Mouse (Mus musculus) megakaryocyte-erythroid progenitor cell, adult 5 weeks (primary cell): ENCODE measurements around the gene Plekhf1. TPM values are rescaled to one million over a fixed set of nuclear protein-coding genes. Genes with fewer than 3 reads are reported as not detected.

Experiments
- polyA plus RNA-seq: library from polyadenylated mRNA; stranded (reverse); fragments of >175 nt; gene quantifications from 2 replicates; pipeline ENCODE4 v1.2.3, GENCODE M21; 2012

The Plekhf1 gene
- 0.80 and 1.2 TPM in 2 replicates for polyA plus RNA-seq

GRCm38 (mm10) chr7:38227900-38228298 lies at the start of gene Plekhf1:
Plekhf1 (minus strand) TSS chr7:38228016.

GRCm38 (mm10) chr7:38270703-38271510 lies 43.1 kb upstream of the Plekhf1 start, which contains the start of gene Pop4:
Pop4 (minus strand) TSS chr7:38271423.

GRCm38 (mm10) chr7:38182962-38183687 lies 44.7 kb downstream of the Plekhf1 start, which contains the start of gene 1600014C10Rik:
1600014C10Rik (plus strand) TSS chr7:38183217.

Other genes with a start within 250 kb of the Plekhf1 start
- 19.3 and 22.5 TPM in 2 replicates for gene Uri1, start 204.5 kb downstream of the Plekhf1 start, polyA plus RNA-seq
- gene Ccne1, start 120.5 kb downstream of the Plekhf1 start, polyA plus RNA-seq = 20.1 and 23.4 TPM in 2 replicates
- gene 1600014C10Rik, start 44.8 kb downstream of the Plekhf1 start, polyA plus RNA-seq = 23.6 and 34.7 TPM in 2 replicates
- gene Pop4, start 43.4 kb upstream of the Plekhf1 start, polyA plus RNA-seq = 3.9 and 4.5 TPM in 2 replicates